Mouse (Mus musculus): ENCODE measurements around the gene Usp3. TPM values are rescaled to one million over a fixed set of nuclear protein-coding genes. Genes with fewer than 3 reads are reported as not detected.

Usp3 gene
- polyA plus RNA-seq, 1 experiment, result 33.3 TPM

DNA sequence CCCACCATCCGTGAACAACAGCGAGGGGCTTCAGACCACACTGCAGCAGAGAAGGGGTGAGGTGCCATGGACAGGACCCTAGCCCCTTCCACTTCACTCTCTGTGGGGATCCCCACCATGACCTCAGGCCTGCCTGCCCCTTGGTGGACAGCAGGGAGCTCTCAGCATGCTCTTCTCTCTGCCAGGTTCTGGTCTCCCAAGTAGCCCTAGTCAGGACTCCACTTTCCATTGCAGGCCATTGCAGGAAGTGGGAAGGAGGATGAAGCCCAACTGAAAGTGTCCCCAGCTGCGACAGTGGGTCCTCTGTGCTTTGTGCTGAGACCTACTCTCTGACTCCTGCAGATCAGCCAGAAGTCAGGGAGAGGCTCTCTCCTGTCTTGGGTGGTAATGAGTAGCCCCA is 85.3 kb downstream of the Usp3 start:
- no peak for TF ChIP-seq POLR2A (IDR thresholded peaks at IDR 0.05; ENCODE audit: borderline replicate concordance, control insufficient read depth, low read depth, low read length)
- no peak for TF ChIP-seq CTCF (IDR thresholded peaks at IDR 0.05; ENCODE audit: control insufficient read depth, insufficient read depth, low read length)
- Histone ChIP-seq H3K4me1 (ENCODE audit: control insufficient read depth, insufficient read depth, low read length) (peaks cover 11% of the 10 kb centered on the region), H3K4me3 (replicated peaks; ENCODE audit: control insufficient read depth, low read depth, low read length) (no peak overlapping the region), H3K27ac (ENCODE audit: control insufficient read depth, insufficient read depth, low read depth, low read length, poor library complexity) (no peak overlapping the region)
- WGBS, result 91% methylated on average over 3 of the region's 3 CpGs

DNA sequence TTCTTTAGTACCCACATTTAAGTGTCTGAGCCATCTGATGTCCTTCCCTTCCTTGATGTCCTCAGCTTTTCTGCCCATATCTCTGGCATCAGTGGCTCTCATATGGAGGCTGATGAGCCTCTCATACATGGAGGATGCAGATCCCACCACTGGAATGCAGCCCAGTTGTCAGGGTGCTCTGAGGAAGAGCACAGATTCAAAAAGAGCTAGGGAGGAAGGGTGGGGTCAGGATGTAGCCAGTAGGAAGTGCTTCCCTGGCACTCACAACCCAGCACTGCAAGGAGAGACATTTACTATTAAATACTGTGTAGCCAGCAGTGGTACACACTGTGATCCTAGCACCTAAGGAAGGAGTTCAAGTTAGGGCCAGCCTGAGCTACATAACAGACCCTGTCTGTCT is 86.5 kb downstream of the Usp3 start:
- TF ChIP-seq CTCF (IDR thresholded peaks at IDR 0.05; ENCODE audit: control insufficient read depth, insufficient read depth, low read length) (no peak), POLR2A (IDR thresholded peaks at IDR 0.05; ENCODE audit: borderline replicate concordance, control insufficient read depth, low read depth, low read length) (no peak)
- H3K27ac ChIP-seq (ENCODE audit: control insufficient read depth, insufficient read depth, low read depth, low read length, poor library complexity), result peak overlapping the region; percentile 57; the same call in 1 of the 2 replicates
- H3K4me3 ChIP-seq (replicated peaks; ENCODE audit: control insufficient read depth, low read depth, low read length), result no peak overlapping the region
- peaks cover 11% of the 10 kb centered on the region for H3K4me1 ChIP-seq (ENCODE audit: control insufficient read depth, insufficient read depth, low read length)

DNA sequence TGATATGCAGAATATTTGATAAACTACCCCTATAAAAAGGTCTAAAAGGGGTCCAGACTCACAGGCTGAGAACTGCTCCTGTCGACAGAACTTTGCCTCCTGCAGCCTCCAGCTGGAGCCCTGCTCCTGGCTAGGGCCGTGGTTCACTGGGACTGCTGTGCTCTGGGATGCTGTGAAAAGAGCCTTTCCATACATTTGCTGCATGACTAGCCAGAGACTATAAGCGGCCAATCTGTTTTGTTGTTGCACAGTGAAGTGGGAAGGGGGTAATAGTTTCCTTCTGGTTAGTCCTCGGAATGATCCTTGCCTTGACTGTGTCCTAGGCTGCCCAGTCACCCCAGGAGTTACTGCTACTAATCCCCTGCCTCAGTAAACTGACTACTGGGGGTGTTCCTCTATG is 86.9 kb downstream of the Usp3 start:
- Histone ChIP-seq H3K27ac (ENCODE audit: control insufficient read depth, insufficient read depth, low read depth, low read length, poor library complexity) (peak overlapping the region; percentile 57), H3K4me3 (replicated peaks; ENCODE audit: control insufficient read depth, low read depth, low read length) (no peak overlapping the region), H3K4me1 (ENCODE audit: control insufficient read depth, insufficient read depth, low read length) (peaks cover 11% of the 10 kb centered on the region)
- no peak for TF ChIP-seq CTCF (IDR thresholded peaks at IDR 0.05; ENCODE audit: control insufficient read depth, insufficient read depth, low read length)
- TF ChIP-seq POLR2A (IDR thresholded peaks at IDR 0.05; ENCODE audit: borderline replicate concordance, control insufficient read depth, low read depth, low read length), result no peak
- 72% methylated on average over 4 of the region's 4 CpGs for WGBS

DNA sequence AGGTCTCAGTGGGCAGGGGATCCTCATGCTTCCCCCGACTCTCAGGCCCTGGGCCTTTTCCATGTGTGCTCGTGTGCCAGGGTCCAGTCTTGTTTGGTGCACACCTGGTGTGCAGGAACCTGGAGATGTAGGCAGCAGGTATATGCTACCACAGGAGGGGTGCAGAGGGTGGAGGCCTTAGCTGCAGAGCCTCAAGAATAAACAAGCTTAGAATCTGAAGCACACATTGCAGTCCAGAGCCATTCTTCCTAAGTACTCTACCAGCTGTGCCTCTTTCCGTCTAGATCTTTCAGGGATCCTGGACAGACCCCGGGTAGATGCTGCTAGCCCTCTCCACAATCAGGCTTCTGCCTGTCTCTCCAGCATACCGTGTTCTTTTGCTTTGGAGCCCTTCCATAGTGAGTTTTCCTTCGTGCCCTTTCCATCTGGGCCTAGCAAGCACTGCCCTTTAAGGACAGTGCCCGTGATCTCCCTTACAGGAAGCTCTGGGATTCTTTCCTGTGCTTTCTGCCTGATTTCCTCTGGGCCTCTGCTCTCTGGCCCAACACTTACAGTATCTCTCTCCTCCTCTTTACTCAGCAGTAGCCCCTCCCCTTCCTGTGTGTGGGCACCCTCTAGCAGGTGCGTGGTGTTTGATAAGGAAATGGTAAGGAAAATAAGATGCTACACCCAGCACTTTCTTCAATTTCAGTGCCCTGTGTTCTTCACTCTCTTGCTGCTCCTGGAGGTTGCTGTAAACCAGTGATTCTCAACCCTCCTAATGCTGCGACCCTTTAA is 87.6 kb downstream of the Usp3 start:
- TF ChIP-seq CTCF (IDR thresholded peaks at IDR 0.05; ENCODE audit: control insufficient read depth, insufficient read depth, low read length) (no peak), POLR2A (IDR thresholded peaks at IDR 0.05; ENCODE audit: borderline replicate concordance, control insufficient read depth, low read depth, low read length) (no peak)
- Histone ChIP-seq H3K4me1 (ENCODE audit: control insufficient read depth, insufficient read depth, low read length) (peaks cover 8% of the 10 kb centered on the region), H3K27ac (ENCODE audit: control insufficient read depth, insufficient read depth, low read depth, low read length, poor library complexity) (peak overlapping the region; percentile 73), H3K4me3 (replicated peaks; ENCODE audit: control insufficient read depth, low read depth, low read length) (no peak overlapping the region)
- 33% methylated on average over 9 of the region's 9 CpGs for WGBS

DNA sequence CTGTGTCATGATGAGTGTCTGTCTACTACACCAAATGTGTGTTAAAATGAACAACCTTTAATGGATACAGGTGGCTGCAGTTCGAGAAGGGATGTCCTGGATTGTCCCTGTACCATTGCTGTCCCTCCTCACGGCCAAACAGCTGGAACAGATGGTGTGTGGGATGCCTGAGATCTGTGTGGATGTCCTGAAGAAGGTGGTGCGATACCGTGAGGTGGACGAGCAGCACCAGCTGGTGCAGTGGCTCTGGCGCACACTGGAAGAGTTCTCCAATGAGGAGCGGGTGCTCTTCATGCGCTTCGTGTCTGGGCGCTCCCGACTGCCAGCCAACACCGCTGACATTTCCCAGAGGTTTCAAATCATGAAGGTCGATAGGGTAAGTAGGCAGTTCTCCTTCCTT is 88.4 kb downstream of the Usp3 start:
- peak overlapping the region; percentile 1 for H3K27ac ChIP-seq (ENCODE audit: control insufficient read depth, insufficient read depth, low read depth, low read length, poor library complexity)
- H3K4me3 ChIP-seq (replicated peaks; ENCODE audit: control insufficient read depth, low read depth, low read length), result no peak overlapping the region
- 93% methylated on average over 13 of the region's 13 CpGs for WGBS
- TF ChIP-seq POLR2A (IDR thresholded peaks at IDR 0.05; ENCODE audit: borderline replicate concordance, control insufficient read depth, low read depth, low read length), result no peak
- no peak for TF ChIP-seq CTCF (IDR thresholded peaks at IDR 0.05; ENCODE audit: control insufficient read depth, insufficient read depth, low read length)
- peaks cover 8% of the 10 kb centered on the region for H3K4me1 ChIP-seq (ENCODE audit: control insufficient read depth, insufficient read depth, low read length)

DNA sequence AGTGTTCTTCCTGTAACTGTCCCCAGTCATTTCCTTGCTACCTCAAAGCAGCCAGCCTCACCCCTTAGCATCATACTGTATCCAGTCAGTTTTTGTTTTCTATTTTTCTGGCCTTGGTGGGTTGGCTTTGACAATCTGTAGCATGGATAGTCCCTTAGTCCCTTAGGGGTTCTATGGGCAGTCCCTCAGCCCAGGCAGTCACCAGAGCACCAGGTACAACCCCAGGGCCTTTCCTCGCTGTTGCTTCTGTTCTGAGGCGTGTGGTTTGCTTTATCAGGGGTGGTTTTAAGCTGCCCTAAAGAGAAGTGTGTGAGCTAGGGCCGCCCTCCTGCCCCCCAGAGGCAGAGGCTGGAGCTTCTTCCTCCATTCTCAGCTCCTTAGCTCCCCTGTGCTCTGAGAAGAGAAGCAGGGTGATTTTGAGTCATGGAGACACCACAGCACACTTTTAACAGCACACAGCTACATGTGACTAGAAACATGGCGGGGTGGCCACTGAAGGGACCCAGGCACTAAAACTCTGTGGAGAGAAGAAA is 89.0 kb downstream of the Usp3 start:
- WGBS, result 53% methylated on average over 4 of the region's 4 CpGs
- no peak for TF ChIP-seq POLR2A (IDR thresholded peaks at IDR 0.05; ENCODE audit: borderline replicate concordance, control insufficient read depth, low read depth, low read length)
- TF ChIP-seq CTCF (IDR thresholded peaks at IDR 0.05; ENCODE audit: control insufficient read depth, insufficient read depth, low read length), result peak; percentile 44
- peaks cover 8% of the 10 kb centered on the region for H3K4me1 ChIP-seq (ENCODE audit: control insufficient read depth, insufficient read depth, low read length)
- H3K4me3 ChIP-seq (replicated peaks; ENCODE audit: control insufficient read depth, low read depth, low read length), result no peak overlapping the region
- peak overlapping the region; percentile 1 for H3K27ac ChIP-seq (ENCODE audit: control insufficient read depth, insufficient read depth, low read depth, low read length, poor library complexity)

GRCm38 (mm10) chr9:66501248-66501647 is 91.7 kb downstream of the Usp3 start:
- WGBS, result 86% methylated on average over 2 of the region's 2 CpGs
- H3K4me3 ChIP-seq (replicated peaks; ENCODE audit: control insufficient read depth, low read depth, low read length), result no peak overlapping the region
- H3K27ac ChIP-seq (ENCODE audit: control insufficient read depth, insufficient read depth, low read depth, low read length, poor library complexity), result no peak overlapping the region
- TF ChIP-seq CTCF (IDR thresholded peaks at IDR 0.05; ENCODE audit: control insufficient read depth, insufficient read depth, low read length) (no peak), POLR2A (IDR thresholded peaks at IDR 0.05; ENCODE audit: borderline replicate concordance, control insufficient read depth, low read depth, low read length) (no peak)
- peaks cover 6% of the 10 kb centered on the region; the same call in 1 of the 2 replicates for H3K4me1 ChIP-seq (ENCODE audit: control insufficient read depth, insufficient read depth, low read length)

- Histone ChIP-seq H3K4me3 (replicated peaks; ENCODE audit: control insufficient read depth, low read depth, low read length) (no peak overlapping the region), H3K4me1 (ENCODE audit: control insufficient read depth, insufficient read depth, low read length) (no peaks in the 10 kb centered on the region; the same call in none of the 2 replicates), H3K27ac (ENCODE audit: control insufficient read depth, insufficient read depth, low read depth, low read length, poor library complexity) (no peak overlapping the region)
- no peak for TF ChIP-seq POLR2A (IDR thresholded peaks at IDR 0.05; ENCODE audit: borderline replicate concordance, control insufficient read depth, low read depth, low read length)
- no peak for TF ChIP-seq CTCF (IDR thresholded peaks at IDR 0.05; ENCODE audit: control insufficient read depth, insufficient read depth, low read length)
These were observed 99.0 kb downstream of the Usp3 start for GRCm38 (mm10) chr9:66493992-66494391.

All from bone marrow, adult 2 months (tissue).